Mouse (Mus musculus) liver, embryonic 16.5 days (tissue): ENCODE results near the gene Scn3b. TPM values are rescaled to one million over a fixed set of nuclear protein-coding genes. Genes with fewer than 3 reads are reported as not detected.

Source experiments
- ATAC-seq: fragments of 200-750 bp; cut with Nextera tagmentation; 2 replicates; pipeline ENCODE4 v1.8.0; 2017; ENCODE audit warnings: low read depth, mild to moderate bottlenecking, moderate number of reproducible peaks, moderate library complexity
- H3K27ac ChIP-seq: fragments of 300-500 bp; sonication (generic); 2 replicates; pipeline ENCODE4 v1.5.1; 2014; ENCODE audit warnings: mild to moderate bottlenecking, low read length
- H3K27me3 ChIP-seq: fragments of 300-500 bp; sonication (generic); 2 replicates; pipeline ENCODE4 v1.6.1; 2014; ENCODE audit warnings: low read depth, low read length, mixed read lengths; ENCODE audit not compliant: control insufficient read depth, insufficient read depth
- H3K36me3 ChIP-seq: fragments of 300-500 bp; sonication (generic); 2 replicates; pipeline ENCODE4 v1.6.1; 2014; ENCODE audit warnings: mild to moderate bottlenecking; ENCODE audit not compliant: control insufficient read depth, insufficient read depth
- H3K4me1 ChIP-seq: fragments of 300-500 bp; sonication (generic); 2 replicates; pipeline ENCODE4 v1.6.1; 2014; ENCODE audit warnings: low read depth, low read length, mixed read lengths; ENCODE audit not compliant: control insufficient read depth
- H3K4me2 ChIP-seq: fragments of 300-500 bp; sonication (generic); 2 replicates; pipeline ENCODE4 v1.6.1; 2014; ENCODE audit warnings: low read depth, low read length, mixed read lengths
- H3K4me3 ChIP-seq: fragments of 300-500 bp; sonication (generic); 2 replicates; pipeline ENCODE4 v1.5.1; 2014; ENCODE audit warnings: low read depth, mild to moderate bottlenecking, low read length
- H3K9ac ChIP-seq: fragments of 300-500 bp; sonication (generic); 2 replicates; pipeline ENCODE4 v1.6.1; 2014; ENCODE audit warnings: low read depth, low read length
- H3K9me3 ChIP-seq: fragments of 300-500 bp; sonication (generic); replicated peaks from 2 replicates; pipeline ENCODE4 v1.6.1; 2016; ENCODE audit warnings: low read length; ENCODE audit not compliant: control insufficient read depth
- WGBS: fragments of 180-500 bp; shearing (Covaris S2); extraction: QIAGEN DNeasy Blood & Tissue Kit; methylation state at CpG from one replicate; pipeline ENCODE4 v1.1.7; 2014; ENCODE audit not compliant: insufficient replicate concordance; 5-methylcytosine and 5-hydroxymethylcytosine counted together
- polyA plus RNA-seq: library from polyadenylated mRNA; unstranded; fragments of >200 nt; fragmentation: Nextera tagmentation; extraction: Ambion mirVana; gene quantifications from 2 replicates; pipeline ENCODE4 v1.2.1, GENCODE M21; 2015

Scn3b gene
- polyA plus RNA-seq, 1 experiment from 2014 or later = 0.30 TPM

DNA sequence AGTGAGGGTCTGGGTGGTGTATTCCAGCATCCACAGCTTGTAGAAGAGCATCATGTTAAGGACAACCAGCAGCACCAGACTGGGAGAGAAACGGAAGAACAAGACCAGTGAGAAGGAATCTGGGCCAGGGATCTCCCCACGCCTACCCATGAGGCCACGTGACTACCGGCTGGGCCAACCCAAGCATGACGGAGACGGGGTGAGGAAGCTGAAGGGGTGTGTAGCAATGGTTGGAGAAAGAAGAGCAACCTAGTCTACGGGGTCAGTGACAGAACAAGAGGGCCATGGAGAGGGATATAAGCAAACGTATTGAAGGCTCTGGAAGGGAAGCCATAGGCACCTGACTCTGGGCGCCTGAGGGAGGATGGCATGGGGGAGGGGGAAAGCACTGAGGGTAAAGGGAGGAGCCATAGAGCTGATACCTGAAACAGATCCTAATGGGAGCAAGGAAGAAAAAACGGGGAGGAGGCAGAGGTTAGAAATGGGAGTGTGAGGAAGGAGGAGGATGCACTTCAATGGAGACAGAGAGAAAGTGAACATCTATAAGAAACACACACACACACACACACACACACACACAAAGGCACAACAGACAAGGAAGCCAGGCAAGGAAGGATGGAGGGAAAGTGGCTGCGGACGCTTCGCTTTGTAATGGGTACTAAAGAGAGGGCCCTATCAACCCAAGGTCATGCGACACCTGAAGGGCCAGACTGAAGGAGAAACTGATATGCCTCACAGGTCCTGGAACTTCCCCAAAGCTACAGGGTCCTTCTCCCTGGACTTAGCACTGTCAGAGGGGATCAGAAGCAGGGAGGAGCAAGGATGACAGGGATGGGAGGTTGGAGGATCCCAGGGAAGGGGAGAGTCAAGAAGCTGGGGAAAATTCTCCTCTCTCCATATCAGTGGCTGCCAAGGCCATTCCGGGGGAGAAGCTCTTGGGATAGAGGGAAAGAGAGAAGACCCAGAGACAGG lies 31.3 kb downstream of the Scn3b start:
- Histone ChIP-seq H3K27me3 (no peaks in the 10 kb centered on the region), H3K4me1 (no peaks in the 10 kb centered on the region), H3K4me2 (no peak overlapping the region), H3K9ac (no peak overlapping the region), H3K9me3 (no peaks in the 10 kb centered on the region), H3K4me3 (no peak overlapping the region), H3K36me3 (no peaks in the 10 kb centered on the region), H3K27ac (no peak overlapping the region)
- WGBS = 74% methylated on average over 15 of the region's 15 CpGs
- ATAC-seq = no peak

DNA sequence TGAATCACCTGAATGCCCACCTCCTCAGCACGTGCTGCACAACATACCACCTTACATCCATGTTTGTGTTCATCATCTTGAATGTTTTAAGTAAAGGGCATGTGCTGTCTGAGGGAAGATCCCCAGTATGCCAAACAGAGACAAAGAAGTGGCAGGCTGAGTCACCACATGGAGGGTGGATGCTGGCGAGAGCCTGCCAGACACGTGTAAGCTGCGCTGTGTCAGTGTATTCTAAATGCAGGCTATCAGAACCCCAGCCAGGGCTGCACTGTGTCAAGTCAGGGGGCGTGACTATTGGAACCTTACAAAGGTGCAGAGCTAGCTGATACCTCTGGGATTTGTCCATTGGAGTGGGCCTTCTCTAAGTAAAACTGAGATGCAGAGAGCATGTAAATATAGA lies 32.5 kb downstream of the Scn3b start:
- H3K4me1 ChIP-seq = no peaks in the 10 kb centered on the region
- no peak overlapping the region for H3K4me3 ChIP-seq
- H3K27me3 ChIP-seq = no peaks in the 10 kb centered on the region
- no peak overlapping the region for H3K27ac ChIP-seq
- H3K9me3 ChIP-seq = no peaks in the 10 kb centered on the region
- H3K36me3 ChIP-seq = no peaks in the 10 kb centered on the region
- H3K9ac ChIP-seq = no peak overlapping the region
- 71% methylated on average over 5 of the region's 5 CpGs for WGBS
- H3K4me2 ChIP-seq = no peak overlapping the region
- no peak for ATAC-seq

DNA sequence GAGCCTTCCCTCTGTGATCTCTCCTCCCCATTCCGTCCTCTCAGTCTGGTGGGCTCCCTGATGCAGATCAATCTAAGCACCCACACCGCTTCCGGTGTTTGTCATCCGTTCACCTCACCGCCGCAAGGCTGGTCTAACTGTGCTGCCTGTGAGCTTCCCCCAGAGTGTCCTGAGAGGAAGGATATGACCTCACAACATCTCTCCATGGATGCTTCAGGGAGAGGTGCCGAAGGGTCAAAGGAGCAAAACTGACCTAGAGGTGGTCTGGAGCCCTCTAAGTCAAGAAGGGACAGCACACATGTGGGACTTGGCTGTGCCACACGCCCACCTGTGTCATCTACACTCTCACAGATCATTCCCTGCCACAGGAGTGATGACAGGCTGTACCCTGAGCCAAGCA lies 33.4 kb downstream of the Scn3b start:
- H3K4me1 ChIP-seq = no peaks in the 10 kb centered on the region
- H3K4me3 ChIP-seq = no peak overlapping the region
- H3K27me3 ChIP-seq = no peaks in the 10 kb centered on the region
- no peaks in the 10 kb centered on the region for H3K36me3 ChIP-seq
- no peak overlapping the region for H3K9ac ChIP-seq
- no peak for ATAC-seq
- H3K27ac ChIP-seq = no peak overlapping the region
- no peak overlapping the region for H3K4me2 ChIP-seq
- 75% methylated on average over 8 of the region's 8 CpGs for WGBS
- H3K9me3 ChIP-seq = no peaks in the 10 kb centered on the region

DNA sequence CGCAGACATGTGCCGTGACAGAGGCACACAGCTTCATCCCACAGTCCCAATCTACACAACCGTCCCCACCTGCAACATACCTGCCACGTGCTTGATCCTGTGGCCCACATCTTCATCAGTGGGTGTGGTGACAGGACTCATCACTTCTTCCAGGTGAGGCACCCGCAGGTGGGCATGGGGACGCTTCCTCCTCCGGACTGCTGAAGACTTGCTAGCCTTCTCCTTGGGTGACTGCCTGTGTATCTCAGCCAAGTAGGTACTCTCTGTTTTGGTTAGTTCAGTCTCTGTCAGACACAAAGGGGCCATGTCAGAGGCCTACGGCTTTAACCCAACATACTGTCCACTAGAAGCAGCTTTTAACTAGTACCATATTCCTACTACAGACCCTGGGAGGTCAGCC lies 35.2 kb downstream of the Scn3b start:
- H3K27ac ChIP-seq = no peak overlapping the region
- no peak for ATAC-seq
- H3K4me3 ChIP-seq = no peak overlapping the region
- no peaks in the 10 kb centered on the region for H3K27me3 ChIP-seq
- H3K9me3 ChIP-seq = no peaks in the 10 kb centered on the region
- H3K4me2 ChIP-seq = no peak overlapping the region
- H3K36me3 ChIP-seq = no peaks in the 10 kb centered on the region
- no peaks in the 10 kb centered on the region for H3K4me1 ChIP-seq
- no peak overlapping the region for H3K9ac ChIP-seq
- 72% methylated on average over 8 of the region's 8 CpGs for WGBS

DNA sequence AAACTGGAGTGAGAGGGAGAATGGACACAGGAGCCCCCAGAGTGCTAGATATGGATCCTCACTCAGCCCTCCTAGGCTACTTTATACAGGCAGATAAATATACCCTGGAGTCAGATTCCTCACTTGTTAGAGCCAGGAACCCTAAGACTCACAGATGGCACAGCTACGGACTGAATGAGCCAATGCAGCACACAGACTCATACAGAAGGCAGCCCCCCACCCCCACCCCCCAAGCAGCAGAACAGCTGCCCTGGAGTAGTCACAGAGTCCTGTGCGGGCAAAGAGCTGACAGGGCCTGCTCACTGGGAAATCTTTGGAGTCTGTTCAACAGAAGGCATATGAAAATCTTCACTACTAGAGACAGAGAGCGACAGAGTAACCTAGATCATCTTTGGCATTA lies 38.3 kb downstream of the Scn3b start:
- H3K27ac ChIP-seq = no peak overlapping the region
- 69% methylated on average over 3 of the region's 3 CpGs for WGBS
- no peak overlapping the region for H3K4me3 ChIP-seq
- no peak overlapping the region for H3K4me2 ChIP-seq
- no peaks in the 10 kb centered on the region for H3K9me3 ChIP-seq
- H3K4me1 ChIP-seq = no peaks in the 10 kb centered on the region
- no peaks in the 10 kb centered on the region for H3K36me3 ChIP-seq
- H3K27me3 ChIP-seq = no peaks in the 10 kb centered on the region
- no peak overlapping the region for H3K9ac ChIP-seq
- no peak for ATAC-seq

DNA sequence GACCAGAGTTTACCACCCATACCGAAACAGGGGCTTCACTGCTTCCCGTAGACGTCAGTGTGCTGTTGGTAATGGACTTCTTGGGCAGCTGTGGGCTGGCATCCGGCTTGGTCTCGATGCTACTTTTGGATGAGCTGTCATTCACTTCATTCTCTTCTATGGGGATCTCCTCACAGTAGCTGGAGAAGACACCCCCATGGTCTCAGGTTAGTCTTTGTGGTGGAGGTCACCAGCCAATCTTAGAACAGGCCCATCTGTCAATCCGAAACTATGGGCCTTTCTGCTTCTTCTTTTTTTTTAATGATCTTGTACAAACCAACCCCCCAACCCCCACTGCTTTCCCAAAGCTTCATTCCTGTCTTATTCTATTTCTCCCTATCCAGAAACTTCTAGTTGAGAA lies 40.9 kb downstream of the Scn3b start:
- Histone ChIP-seq H3K27ac (no peak overlapping the region), H3K4me3 (no peak overlapping the region), H3K9ac (no peak overlapping the region), H3K4me1 (no peaks in the 10 kb centered on the region), H3K36me3 (no peaks in the 10 kb centered on the region), H3K4me2 (no peak overlapping the region), H3K27me3 (no peaks in the 10 kb centered on the region), H3K9me3 (no peaks in the 10 kb centered on the region)
- ATAC-seq = no peak
- WGBS = 72% methylated on average over 6 of the region's 6 CpGs

DNA sequence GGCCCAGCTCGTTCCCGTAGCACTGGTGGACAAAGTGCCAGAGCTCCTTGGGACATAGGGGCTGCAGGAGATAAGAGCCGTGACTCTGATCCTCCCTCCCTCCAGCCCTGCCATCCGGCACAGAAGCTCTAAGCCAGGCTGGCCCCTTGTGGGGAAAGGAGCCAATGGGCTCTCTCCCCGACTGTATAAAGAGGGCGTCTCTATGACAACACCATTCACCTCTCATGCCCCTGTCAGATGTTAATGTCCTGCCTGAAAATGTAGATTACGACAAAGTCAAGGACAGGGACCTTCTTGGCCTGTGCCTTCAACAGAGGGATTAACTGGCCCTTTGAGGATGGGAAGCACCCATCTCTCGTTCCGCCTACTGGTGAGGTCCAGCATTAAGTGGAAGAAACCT lies 42.8 kb downstream of the Scn3b start:
- Histone ChIP-seq H3K9ac (no peak overlapping the region), H3K4me2 (no peak overlapping the region), H3K27ac (no peak overlapping the region), H3K9me3 (no peaks in the 10 kb centered on the region), H3K27me3 (no peaks in the 10 kb centered on the region), H3K36me3 (no peaks in the 10 kb centered on the region), H3K4me1 (no peaks in the 10 kb centered on the region), H3K4me3 (no peak overlapping the region)
- 64% methylated on average over 9 of the region's 9 CpGs for WGBS
- no peak for ATAC-seq

DNA sequence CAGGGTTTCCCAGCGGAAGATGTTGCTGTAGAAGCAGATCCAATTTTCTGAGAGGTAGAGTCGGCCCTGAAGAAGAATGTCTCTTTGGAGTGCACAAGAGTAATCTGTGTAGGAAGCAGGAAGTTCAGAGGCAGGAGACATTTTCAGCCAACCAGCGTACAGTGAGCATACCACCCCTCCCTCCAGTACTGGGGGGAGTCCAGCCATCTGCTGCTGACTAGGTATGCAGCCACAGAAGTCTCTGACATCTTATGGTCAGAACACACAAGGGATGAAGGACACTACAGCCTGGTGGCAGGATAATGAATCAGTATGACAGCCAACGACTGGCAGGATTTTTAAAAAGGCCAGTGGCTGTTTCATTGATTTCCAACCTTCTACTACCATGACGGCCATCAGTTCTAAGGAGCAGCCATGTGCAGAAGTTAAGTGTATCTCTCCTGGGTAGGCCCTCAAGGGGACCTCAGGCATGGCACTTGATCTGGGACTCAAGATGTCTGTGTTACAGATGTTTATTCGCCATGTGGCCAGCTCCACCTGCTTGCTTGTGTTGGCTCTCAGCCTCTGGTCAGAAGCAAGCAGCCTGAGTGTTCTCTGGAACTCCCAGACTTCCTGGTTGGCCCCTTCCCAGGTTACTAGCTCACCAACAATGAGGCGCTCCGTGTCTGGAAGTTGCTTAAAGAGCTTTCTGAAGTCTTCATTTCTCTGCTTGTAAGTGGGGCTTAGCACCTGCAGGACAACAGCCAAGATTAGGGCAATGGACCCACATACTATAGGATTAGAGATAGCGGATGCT lies 48.0 kb downstream of the Scn3b start:
- Histone ChIP-seq H3K9me3 (no peaks in the 10 kb centered on the region), H3K4me1 (no peaks in the 10 kb centered on the region; the same call in 1 of the 2 replicates), H3K36me3 (no peaks in the 10 kb centered on the region), H3K4me2 (no peak overlapping the region), H3K9ac (no peak overlapping the region), H3K27me3 (no peaks in the 10 kb centered on the region), H3K27ac (no peak overlapping the region), H3K4me3 (no peak overlapping the region)
- ATAC-seq = no peak
- 68% methylated on average over 9 of the region's 9 CpGs for WGBS

DNA sequence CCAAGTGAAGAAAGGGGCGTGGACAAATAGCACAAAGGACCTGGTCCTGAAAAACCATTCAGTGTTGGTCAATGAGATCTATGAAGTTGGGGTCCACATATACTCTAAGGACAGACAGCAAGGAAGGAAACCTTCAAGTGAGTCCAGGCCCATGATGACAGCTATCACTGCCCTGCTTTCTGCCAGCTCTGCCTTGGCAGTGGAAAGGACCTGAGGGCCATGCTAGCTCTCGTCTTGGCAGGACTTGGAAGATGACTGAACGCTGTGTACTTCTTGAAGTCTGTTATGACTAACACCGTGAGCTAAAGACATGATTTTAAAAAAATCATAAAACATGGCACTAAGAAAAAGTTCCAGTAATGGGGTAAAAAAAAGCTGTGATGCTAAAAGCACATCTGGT lies 48.7 kb downstream of the Scn3b start:
- Histone ChIP-seq H3K4me1 (no peaks in the 10 kb centered on the region; the same call in 1 of the 2 replicates), H3K4me2 (no peak overlapping the region), H3K9ac (no peak overlapping the region), H3K36me3 (no peaks in the 10 kb centered on the region), H3K4me3 (no peak overlapping the region), H3K27me3 (no peaks in the 10 kb centered on the region), H3K27ac (no peak overlapping the region), H3K9me3 (no peaks in the 10 kb centered on the region)
- ATAC-seq = no peak
- 67% methylated on average over 4 of the region's 4 CpGs for WGBS
